Mouse (Mus musculus): ENCODE results near the gene Gramd2.

- TF ChIP-seq TAL1 (IDR thresholded peaks at IDR 0.05; ENCODE audit: low read length), result no peak
- TF ChIP-seq GATA1 (IDR thresholded peaks at IDR 0.05; ENCODE audit: low read length), result no peak
Measured at GRCm38 (mm10) chr9:59751066-59751581, 71.2 kb downstream of the Gramd2 start.
